Mouse (Mus musculus): Measurements from ENCODE around the gene Ptov1. TPM values are rescaled to one million over a fixed set of nuclear protein-coding genes. Genes with fewer than 3 reads are reported as not detected.

The Ptov1 gene
- polyA plus RNA-seq (2015; fragmentation: Nextera tagmentation; extraction: Ambion mirVana), result 291 and 320 TPM in 2 replicates

DNA sequence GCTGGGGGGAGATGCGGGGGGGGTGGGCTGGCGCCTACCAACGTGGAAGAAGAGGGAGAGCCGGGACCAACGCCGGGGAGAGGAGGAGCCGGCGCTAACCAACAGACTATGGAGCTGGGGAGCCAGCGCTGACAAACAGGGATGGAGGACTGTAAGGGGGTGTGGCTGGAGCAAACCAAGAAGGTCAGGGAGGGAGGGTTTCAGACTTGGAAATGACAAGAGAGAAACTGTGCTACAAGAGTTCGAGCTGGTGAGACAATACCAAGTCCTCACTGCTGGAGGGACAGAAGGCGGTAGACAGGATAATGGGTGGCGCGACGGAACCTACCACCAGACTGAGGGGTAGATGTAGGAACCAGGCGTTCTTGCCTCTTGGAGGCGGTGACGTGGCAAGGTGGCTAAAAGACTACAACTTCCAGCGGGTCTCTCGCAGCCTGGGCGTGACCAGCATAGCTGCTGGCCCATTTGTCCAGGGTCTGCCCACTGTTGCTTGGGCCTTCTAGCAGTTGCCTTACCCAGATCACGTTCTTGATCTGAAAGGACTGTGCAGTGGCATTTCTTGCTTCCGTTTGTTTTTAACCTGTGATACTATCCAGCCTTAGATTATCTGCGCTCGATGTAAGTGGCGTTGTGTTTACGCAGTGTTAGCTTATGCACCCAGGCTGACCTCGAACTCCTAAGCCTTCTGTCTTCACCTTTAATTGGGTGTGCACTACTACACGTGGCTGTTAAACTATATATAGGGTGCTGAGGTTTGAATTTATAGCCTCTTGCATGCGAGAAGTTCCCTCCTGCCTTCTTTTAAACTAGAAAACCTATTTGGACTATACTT lies at the start of gene Ptov1:
Ptov1 (minus strand) TSS at position 92 of the 832 bp plus-strand sequence.
- Histone ChIP-seq H3K9ac (peak within 1 kb of the TSS; percentile 100), H3K4me3 (replicated peaks) (peak within 1 kb of the TSS; percentile 97), H3K4me2 (peak within 1 kb of the TSS; percentile 81), H3K36me3 (peaks cover 2% of the 10 kb centered on the region), H3K9me3 (no peaks in the 10 kb centered on the region), H3K27ac (peak within 1 kb of the TSS; percentile 100), H3K4me1 (peaks cover 47% of the 10 kb centered on the region), H3K27me3 (replicated peaks) (no peaks in the 10 kb centered on the region)
- ATAC-seq (ENCODE audit: insufficient read depth, low FRiP score, low read depth), result peak; percentile 89
- WGBS, result 4% methylated on average over 29 of the region's 29 CpGs

DNA sequence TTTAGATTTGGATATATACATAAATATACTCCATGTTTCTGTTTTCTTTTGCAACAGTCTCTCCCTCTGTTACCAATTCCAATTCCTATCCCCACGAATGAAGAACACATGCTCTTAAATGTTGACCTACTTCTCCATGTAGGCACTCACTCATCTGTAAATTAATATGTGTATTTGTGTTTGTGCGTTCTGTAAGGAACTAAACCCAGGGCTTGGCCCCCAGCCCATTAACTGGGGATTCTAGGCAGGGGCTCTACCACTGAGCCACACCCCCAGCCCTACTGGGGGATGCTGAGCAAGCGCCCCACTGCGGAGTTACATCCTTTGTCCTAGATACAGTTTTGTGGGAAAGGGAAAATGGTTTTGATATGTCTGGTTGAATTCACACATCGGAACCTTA lies 49.5 kb upstream of the Ptov1 start:
- H3K27ac ChIP-seq, result no peak overlapping the region

DNA sequence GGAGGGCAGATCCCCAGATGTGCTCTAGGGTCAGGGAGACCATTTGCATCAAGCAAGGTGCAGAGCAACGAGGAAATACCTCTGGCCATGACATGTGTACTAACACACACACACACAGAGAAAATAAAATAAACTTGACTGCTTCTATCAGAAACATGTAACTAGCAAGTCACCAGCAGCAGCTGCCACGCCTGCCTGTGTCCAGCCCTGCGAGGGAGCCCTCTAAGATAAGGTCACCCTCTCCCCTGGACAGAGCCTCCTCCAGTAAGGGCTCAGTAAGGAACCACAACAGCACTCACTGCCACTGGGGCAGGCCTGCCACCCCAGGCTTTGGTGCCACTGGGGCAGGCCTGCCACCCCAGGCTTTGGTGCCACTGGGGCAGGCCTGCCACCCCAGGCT lies 48.6 kb upstream of the Ptov1 start:
- no peak overlapping the region for H3K4me2 ChIP-seq
- no peaks in the 10 kb centered on the region for H3K9me3 ChIP-seq
- peaks cover 18% of the 10 kb centered on the region; the same call in 1 of the 2 replicates for H3K36me3 ChIP-seq
- no peak overlapping the region for H3K27ac ChIP-seq
- 62% methylated on average over 3 of the region's 3 CpGs for WGBS
- no peak for ATAC-seq (ENCODE audit: insufficient read depth, low FRiP score, low read depth)
- no peak overlapping the region for H3K4me3 ChIP-seq (replicated peaks)
- H3K4me1 ChIP-seq, result peaks cover 8% of the 10 kb centered on the region; the same call in 1 of the 2 replicates
- H3K27me3 ChIP-seq (replicated peaks), result no peaks in the 10 kb centered on the region
- H3K9ac ChIP-seq, result no peak overlapping the region

More for the DNA sequence above, 49.5 kb upstream of the Ptov1 start:
- no peaks in the 10 kb centered on the region for H3K9me3 ChIP-seq
- H3K9ac ChIP-seq, result no peak overlapping the region
- ATAC-seq (ENCODE audit: insufficient read depth, low FRiP score, low read depth), result no peak
- H3K27me3 ChIP-seq (replicated peaks), result no peaks in the 10 kb centered on the region
- H3K4me1 ChIP-seq, result peaks cover 8% of the 10 kb centered on the region; the same call in 1 of the 2 replicates
- H3K4me3 ChIP-seq (replicated peaks), result no peak overlapping the region
- H3K4me2 ChIP-seq, result no peak overlapping the region
- 91% methylated on average over 5 of the region's 5 CpGs for WGBS
- H3K36me3 ChIP-seq, result peaks cover 17% of the 10 kb centered on the region; the same call in 1 of the 2 replicates

DNA sequence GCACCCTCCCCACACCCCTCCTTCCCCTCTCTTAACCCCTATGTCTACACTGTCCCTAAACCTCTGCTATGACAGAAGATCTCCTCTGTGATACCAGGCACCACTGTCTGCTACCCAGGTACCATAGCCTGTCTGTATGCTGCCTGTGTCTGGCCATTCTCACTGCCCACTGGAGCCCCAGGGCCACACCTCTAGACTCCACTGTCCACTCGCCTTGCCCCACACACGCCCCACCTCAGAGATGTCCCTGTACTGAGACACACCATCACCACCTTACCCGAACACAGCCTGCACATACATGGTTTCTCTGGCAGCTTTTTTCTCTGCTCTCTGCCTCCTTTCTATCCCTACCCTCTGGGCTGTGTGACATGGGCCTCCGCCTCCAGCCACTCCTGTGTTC lies 47.3 kb upstream of the Ptov1 start:
- peaks cover 22% of the 10 kb centered on the region; the same call in 1 of the 2 replicates for H3K36me3 ChIP-seq
- no peak overlapping the region for H3K9ac ChIP-seq
- H3K4me3 ChIP-seq (replicated peaks), result no peak overlapping the region
- H3K4me2 ChIP-seq, result no peak overlapping the region
- H3K9me3 ChIP-seq, result no peaks in the 10 kb centered on the region
- no peaks in the 10 kb centered on the region for H3K27me3 ChIP-seq (replicated peaks)
- ATAC-seq (ENCODE audit: insufficient read depth, low FRiP score, low read depth), result no peak
- 91% methylated on average over 4 of the region's 4 CpGs for WGBS
- peaks cover 8% of the 10 kb centered on the region; the same call in 1 of the 2 replicates for H3K4me1 ChIP-seq
- no peak overlapping the region for H3K27ac ChIP-seq

DNA sequence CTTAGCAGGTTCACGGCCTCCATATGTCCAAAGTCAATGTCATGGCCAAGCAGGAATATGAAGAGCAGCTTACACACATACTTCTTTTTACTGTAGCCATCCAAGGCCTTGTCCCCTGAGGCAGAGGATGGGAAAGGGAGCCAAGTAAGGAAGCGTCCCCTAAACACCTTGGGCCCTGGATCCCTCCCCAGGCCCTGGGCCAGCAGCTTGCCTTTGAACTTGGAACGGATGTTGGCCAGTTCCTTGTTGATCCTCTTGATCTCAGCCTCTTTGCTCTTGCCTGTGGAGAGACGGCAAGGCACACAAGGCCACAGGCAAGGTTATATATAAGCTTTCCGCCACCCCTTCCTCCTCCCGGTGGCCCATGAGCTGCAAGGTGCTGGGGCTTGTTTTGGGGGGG lies 46.6 kb upstream of the Ptov1 start:
- Histone ChIP-seq H3K9me3 (no peaks in the 10 kb centered on the region), H3K9ac (no peak overlapping the region), H3K4me3 (replicated peaks) (no peak overlapping the region), H3K4me2 (no peak overlapping the region), H3K27me3 (replicated peaks) (no peaks in the 10 kb centered on the region), H3K27ac (no peak overlapping the region), H3K4me1 (peaks cover 8% of the 10 kb centered on the region; the same call in 1 of the 2 replicates), H3K36me3 (peaks cover 27% of the 10 kb centered on the region; the same call in 1 of the 2 replicates)
- no peak for ATAC-seq (ENCODE audit: insufficient read depth, low FRiP score, low read depth)
- 80% methylated on average over 6 of the region's 6 CpGs for WGBS

DNA sequence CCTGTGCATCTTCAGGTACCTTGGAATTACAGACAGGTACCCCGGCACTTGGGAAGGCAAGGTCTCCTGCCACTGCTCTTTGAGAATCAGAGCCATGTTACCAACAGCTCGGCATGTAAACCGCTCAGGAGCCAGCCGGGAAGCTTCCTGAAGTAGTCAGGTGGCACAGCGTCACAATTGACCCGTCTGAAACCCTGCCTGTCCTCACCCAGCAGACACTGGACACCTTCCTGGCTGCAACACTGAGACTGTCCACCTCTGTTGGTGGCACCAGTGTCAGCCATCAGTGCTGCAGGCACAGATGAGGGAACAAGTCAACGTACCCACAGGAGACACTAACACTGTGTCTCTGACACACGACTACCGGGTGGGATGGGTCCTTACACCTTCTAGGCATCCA lies 45.7 kb upstream of the Ptov1 start:
- Histone ChIP-seq H3K4me3 (replicated peaks) (no peak overlapping the region), H3K4me2 (no peak overlapping the region), H3K36me3 (peaks cover 34% of the 10 kb centered on the region; the same call in 1 of the 2 replicates), H3K9ac (no peak overlapping the region), H3K4me1 (peaks cover 8% of the 10 kb centered on the region; the same call in 1 of the 2 replicates), H3K27me3 (replicated peaks) (no peaks in the 10 kb centered on the region), H3K9me3 (no peaks in the 10 kb centered on the region), H3K27ac (no peak overlapping the region)
- 89% methylated on average over 9 of the region's 9 CpGs for whole genome bisulfite sequencing
- no peak for ATAC-seq (ENCODE audit: insufficient read depth, low FRiP score, low read depth)

DNA sequence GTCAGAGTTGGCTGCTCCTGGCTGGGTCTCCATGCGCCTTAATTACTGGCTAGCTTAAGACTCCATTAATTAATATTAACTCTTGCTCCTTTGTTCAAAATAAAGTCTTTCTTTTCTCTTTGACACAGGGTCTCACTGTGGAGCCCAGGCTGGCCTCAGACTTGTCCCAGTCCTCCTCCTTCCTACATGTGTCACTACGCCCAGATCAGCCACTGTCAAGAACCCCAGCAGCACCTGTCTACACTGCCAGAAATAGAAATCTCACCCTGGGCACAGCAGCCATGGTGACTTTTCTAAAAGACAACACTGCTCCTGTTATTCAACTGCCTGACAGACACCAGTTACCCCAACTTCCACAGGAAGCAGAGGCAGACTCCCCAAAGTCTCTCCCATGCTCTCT lies 44.8 kb upstream of the Ptov1 start:
- peaks cover 38% of the 10 kb centered on the region; the same call in 1 of the 2 replicates for H3K36me3 ChIP-seq
- H3K9ac ChIP-seq, result no peak overlapping the region
- WGBS, result 94% methylated on average over 2 of the region's 2 CpGs

DNA sequence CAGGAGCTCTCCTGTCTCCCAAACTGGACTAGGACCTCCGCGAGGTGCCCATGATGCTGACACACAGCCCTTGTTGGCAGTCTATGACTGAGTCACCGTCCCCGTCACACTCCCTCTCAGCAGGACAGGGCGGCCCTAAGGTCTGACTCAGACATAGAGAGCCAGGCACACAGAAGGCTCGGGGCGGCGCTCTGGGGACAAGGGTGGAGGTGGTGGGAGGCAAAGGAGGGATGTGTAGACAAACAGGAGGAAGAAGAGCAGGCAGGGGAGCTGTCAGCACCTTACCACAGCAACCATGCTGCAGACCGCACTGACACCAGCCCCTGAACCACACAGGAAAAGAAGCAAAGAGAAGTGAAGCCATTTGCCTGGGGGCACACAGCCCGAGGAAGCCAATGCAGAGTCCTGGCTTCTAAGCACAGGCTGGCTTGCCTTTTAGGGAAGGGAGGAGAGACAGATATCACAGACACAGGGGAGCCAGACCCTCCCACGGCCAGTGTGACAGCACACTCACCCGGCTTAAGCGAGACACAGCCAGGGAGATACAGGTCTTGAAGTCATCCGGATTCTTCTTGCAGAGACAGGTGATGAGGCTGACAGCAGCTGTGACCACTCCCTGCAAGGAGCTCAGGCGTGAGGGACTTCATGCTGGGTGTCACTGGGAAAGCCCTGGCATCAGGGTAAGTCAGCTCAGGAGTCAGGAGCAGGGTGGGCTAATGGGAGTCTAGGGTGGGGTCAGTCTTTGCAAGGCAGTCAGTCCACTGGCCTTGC lies 39.3 kb upstream of the Ptov1 start:
- H3K4me3 ChIP-seq (replicated peaks), result no peak overlapping the region
- no peak overlapping the region for H3K27ac ChIP-seq
- H3K36me3 ChIP-seq, result peaks cover 77% of the 10 kb centered on the region
- H3K9ac ChIP-seq, result no peak overlapping the region
- H3K4me1 ChIP-seq, result no peaks in the 10 kb centered on the region
- WGBS, result 86% methylated on average over 15 of the region's 15 CpGs
- H3K4me2 ChIP-seq, result no peak overlapping the region
- no peaks in the 10 kb centered on the region for H3K9me3 ChIP-seq
- no peak for ATAC-seq (ENCODE audit: insufficient read depth, low FRiP score, low read depth)
- H3K27me3 ChIP-seq (replicated peaks), result no peaks in the 10 kb centered on the region

More for the DNA sequence above, 44.8 kb upstream of the Ptov1 start:
- Histone ChIP-seq H3K4me1 (peaks cover 8% of the 10 kb centered on the region; the same call in 1 of the 2 replicates), H3K27ac (no peak overlapping the region), H3K27me3 (replicated peaks) (no peaks in the 10 kb centered on the region), H3K9me3 (no peaks in the 10 kb centered on the region), H3K4me2 (no peak overlapping the region), H3K4me3 (replicated peaks) (no peak overlapping the region)
- no peak for ATAC-seq (ENCODE audit: insufficient read depth, low FRiP score, low read depth)

DNA sequence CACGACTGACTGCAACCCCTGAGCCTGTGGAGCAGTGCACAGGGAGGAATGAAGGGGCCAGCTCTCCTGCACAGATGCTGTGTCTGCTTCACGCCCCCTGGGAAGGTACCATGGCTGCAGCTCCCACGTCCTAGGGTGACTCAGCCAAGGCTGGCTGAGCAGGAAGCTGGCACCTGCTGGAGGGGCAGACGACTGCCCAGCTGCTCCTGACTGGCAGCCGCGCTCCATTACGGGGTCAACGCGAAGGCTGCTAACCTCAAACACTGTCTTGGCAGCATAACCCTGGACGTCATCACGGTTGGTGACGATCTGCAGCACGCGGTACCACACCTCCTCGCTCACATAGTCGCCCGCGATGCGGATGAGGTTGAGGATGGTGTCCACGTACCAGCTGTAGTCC lies 35.8 kb upstream of the Ptov1 start:
- no peaks in the 10 kb centered on the region for H3K9me3 ChIP-seq
- H3K9ac ChIP-seq, result no peak overlapping the region
- no peak for ATAC-seq (ENCODE audit: insufficient read depth, low FRiP score, low read depth)
- WGBS, result 88% methylated on average over 20 of the region's 20 CpGs
- no peak overlapping the region for H3K4me2 ChIP-seq
- no peak overlapping the region for H3K4me3 ChIP-seq (replicated peaks)
- H3K27ac ChIP-seq, result no peak overlapping the region
- H3K4me1 ChIP-seq, result peaks cover 8% of the 10 kb centered on the region
- no peaks in the 10 kb centered on the region for H3K27me3 ChIP-seq (replicated peaks)
- H3K36me3 ChIP-seq, result peaks cover 68% of the 10 kb centered on the region

DNA sequence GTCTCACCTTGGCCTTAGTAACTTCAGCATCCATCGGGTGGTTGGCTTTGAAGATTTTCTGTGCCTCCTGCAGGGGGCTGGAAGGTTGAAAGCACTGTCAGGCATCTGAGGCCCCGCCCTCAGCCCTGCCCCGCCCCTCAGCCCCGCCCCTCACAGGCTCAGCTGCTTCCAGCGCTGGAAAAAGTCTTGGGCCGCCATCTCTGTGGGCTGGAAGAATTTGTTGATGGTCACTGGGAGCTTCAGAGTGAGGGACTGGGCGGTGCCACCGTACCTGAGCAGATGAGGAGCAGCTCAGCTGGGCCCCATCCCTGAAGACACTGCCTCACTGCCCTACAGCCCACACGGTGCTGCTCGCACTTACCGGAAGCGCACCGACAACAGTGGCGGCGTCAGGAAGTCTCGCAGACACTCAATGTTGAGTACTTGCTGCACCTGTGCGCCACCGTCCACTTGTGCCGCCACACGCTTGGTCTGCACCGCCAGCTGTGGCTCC lies 31.7 kb upstream of the Ptov1 start:
- Histone ChIP-seq H3K27ac (peak overlapping the region; percentile 55; the same call in 1 of the 2 replicates), H3K36me3 (peaks cover 35% of the 10 kb centered on the region), H3K4me2 (peak overlapping the region; percentile 51), H3K9me3 (no peaks in the 10 kb centered on the region), H3K9ac (no peak overlapping the region), H3K4me1 (peaks cover 32% of the 10 kb centered on the region), H3K27me3 (replicated peaks) (no peaks in the 10 kb centered on the region), H3K4me3 (replicated peaks) (peak overlapping the region; percentile 27)
- WGBS, result 18% methylated on average over 21 of the region's 21 CpGs
- ATAC-seq (ENCODE audit: insufficient read depth, low FRiP score, low read depth), result peak; percentile 38; the same call in 1 of the 2 replicates

DNA sequence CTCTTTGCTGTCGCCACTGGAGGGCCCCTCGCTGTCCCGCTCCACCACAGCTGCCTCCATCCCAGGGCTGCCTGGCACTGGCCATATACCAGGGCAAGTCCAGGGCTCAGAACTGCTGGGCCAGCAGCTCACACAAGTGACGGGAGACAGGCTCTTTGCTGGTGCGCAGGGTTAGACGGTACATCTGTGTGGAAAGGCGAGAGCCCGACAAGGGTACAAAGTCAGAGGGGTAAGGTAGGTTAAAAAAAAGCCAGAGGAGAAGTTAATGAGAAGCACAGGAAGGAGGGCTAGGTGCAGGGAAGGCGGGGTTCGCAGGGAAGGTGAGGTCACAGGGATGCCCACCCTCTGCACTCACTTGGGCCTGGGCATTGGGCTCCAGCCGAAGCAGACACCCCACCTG lies 31.0 kb upstream of the Ptov1 start:
- H3K4me1 ChIP-seq, result peaks cover 32% of the 10 kb centered on the region
- 85% methylated on average over 11 of the region's 11 CpGs for WGBS
- H3K9ac ChIP-seq, result no peak overlapping the region
- H3K27me3 ChIP-seq (replicated peaks), result no peaks in the 10 kb centered on the region
- no peak overlapping the region for H3K4me3 ChIP-seq (replicated peaks)
- H3K4me2 ChIP-seq, result no peak overlapping the region
- H3K27ac ChIP-seq, result no peak overlapping the region
- H3K9me3 ChIP-seq, result no peaks in the 10 kb centered on the region
- ATAC-seq (ENCODE audit: insufficient read depth, low FRiP score, low read depth), result no peak
- peaks cover 28% of the 10 kb centered on the region for H3K36me3 ChIP-seq

All from stomach, embryonic 15.5 days (tissue).